ENCODE assay signal across 19 mouse cellular contexts in genomic region chr5:33623766-33624165, GRCm38 (mm10). TPM values are rescaled to one million over a fixed set of nuclear protein-coding genes. Genes with fewer than 3 reads are reported as not detected.
"Had no signal": no experiment of that assay in that cellular context is flagged by ENCODE, and none has a peak within 500 bp of the region (broad histone marks: within the 10 kb centered on the region; RNA-seq: fewer than 3 reads in every experiment).

No protein-coding gene starts in this region.

- H3K27me3 ChIP-seq: intestine, embryonic 15.5 days; kidney, embryonic 15.5 days; liver, embryonic 13.5 days had no signal

- DNase-seq: kidney, adult 11 months; kidney, adult 8-10 months; kidney, postnatal 10 days; kidney, postnatal 36 days; layer of hippocampus, postnatal 36 days; liver, embryonic 13.5 days; lung, adult 2 months; lung, postnatal 14 days; lung, postnatal 4 days; retina, postnatal 1 day; right cerebral cortex, postnatal 25 days; spleen, adult 18-20 months; thymus, postnatal 25 days had no signal

- H3K4me2 ChIP-seq: intestine, embryonic 15.5 days; kidney, embryonic 15.5 days; liver, embryonic 13.5 days had no signal

- ATAC-seq: intestine, embryonic 15.5 days; midbrain, embryonic 16.5 days had no signal

- H3K9ac ChIP-seq: intestine, embryonic 15.5 days; kidney, embryonic 15.5 days; liver, embryonic 13.5 days had no signal

- H3K9me3 ChIP-seq: intestine, embryonic 15.5 days; kidney, embryonic 15.5 days; liver, embryonic 13.5 days had no signal

- H3K36me3 ChIP-seq: intestine, embryonic 15.5 days had no signal

- H3K27ac ChIP-seq: intestine, embryonic 15.5 days; kidney, embryonic 15.5 days; left cerebral cortex, adult 2 months; liver, embryonic 13.5 days had no signal

- H3K4me3 ChIP-seq: intestine, embryonic 15.5 days; kidney, embryonic 15.5 days; left cerebral cortex, adult 2 months; liver, embryonic 13.5 days; myocyte had no signal

RNA-seq across cellular contexts. Expression of gene Gm9903, which starts 6.0 kb away (rescaled TPM):
- total RNA-seq: monocyte, adult 5-6 weeks had no signal
